Mouse (Mus musculus) midbrain, embryonic 10.5 days (tissue): ENCODE data around the gene Tmem245. TPM values are rescaled to one million over a fixed set of nuclear protein-coding genes. Genes with fewer than 3 reads are reported as not detected.

ENCODE experiments used
- DNase-seq: peaks from one replicate; pipeline ENCODE4 v3.0.0-alpha.2; 2017; ENCODE audit warnings: low spot score
- H3K27ac ChIP-seq: fragments of 300-500 bp; sonication (generic); replicated peaks from 2 replicates; pipeline ENCODE4 v1.5.1; 2016; ENCODE audit warnings: mild to moderate bottlenecking
- H3K27me3 ChIP-seq: fragments of 300-500 bp; sonication (generic); 2 replicates; pipeline ENCODE4 v1.6.1; 2016; ENCODE audit warnings: low read depth, mild to moderate bottlenecking; ENCODE audit not compliant: poor library complexity, severe bottlenecking
- H3K36me3 ChIP-seq: fragments of 300-500 bp; sonication (generic); 2 replicates; pipeline ENCODE4 v1.6.1; 2016; ENCODE audit warnings: mild to moderate bottlenecking, moderate library complexity
- H3K4me1 ChIP-seq: fragments of 300-500 bp; sonication (generic); 2 replicates; pipeline ENCODE4 v1.6.1; 2016
- H3K4me3 ChIP-seq: fragments of 300-500 bp; sonication (generic); 2 replicates; pipeline ENCODE4 v1.5.1; 2016; ENCODE audit warnings: mild to moderate bottlenecking, moderate library complexity
- H3K9me3 ChIP-seq: fragments of 300-500 bp; sonication (generic); replicated peaks from 2 replicates; pipeline ENCODE4 v1.6.1; 2016; ENCODE audit warnings: mild to moderate bottlenecking
- WGBS: fragments of 180-500 bp; shearing (Covaris S2); methylation state at CpG from one replicate; pipeline ENCODE4 v1.1.7; 2016; 5-methylcytosine and 5-hydroxymethylcytosine counted together
- polyA plus RNA-seq: library from polyadenylated mRNA; unstranded; fragments of >200 nt; fragmentation: Nextera tagmentation; extraction: Ambion mirVana; gene quantifications from 2 replicates; pipeline ENCODE4 v1.2.1, GENCODE M21; 2016

The Tmem245 gene
- polyA plus RNA-seq, 1 experiment from 2014 or later, result 12.9 TPM

GRCm38 (mm10) chr4:56856371-56856949 is 90.8 kb downstream of the Tmem245 start:
- no peak for DNase-seq
- WGBS, result 91% methylated on average over 8 of the region's 8 CpGs
- no peak overlapping the region for H3K27ac ChIP-seq
- no peaks in the 10 kb centered on the region for H3K36me3 ChIP-seq
- H3K9me3 ChIP-seq, result no peaks in the 10 kb centered on the region
- H3K27me3 ChIP-seq, result no peaks in the 10 kb centered on the region
- H3K4me1 ChIP-seq, result peaks cover 6% of the 10 kb centered on the region; the same call in 1 of the 2 replicates
- no peak overlapping the region for H3K4me3 ChIP-seq

- 95% methylated on average over 5 of the region's 5 CpGs for WGBS
- Histone ChIP-seq H3K4me3 (no peak overlapping the region), H3K9me3 (no peaks in the 10 kb centered on the region), H3K36me3 (no peaks in the 10 kb centered on the region), H3K27me3 (no peaks in the 10 kb centered on the region), H3K4me1 (peaks cover 10% of the 10 kb centered on the region), H3K27ac (no peak overlapping the region)
- DNase-seq, result no peak
Measured at GRCm38 (mm10) chr4:56855935-56856334, 91.3 kb downstream of the Tmem245 start.

GRCm38 (mm10) chr4:56850724-56851123 is 96.5 kb downstream of the Tmem245 start:
- H3K4me3 ChIP-seq, result no peak overlapping the region
- DNase-seq, result peak; percentile 20
- no peaks in the 10 kb centered on the region for H3K27me3 ChIP-seq
- peaks cover 29% of the 10 kb centered on the region for H3K4me1 ChIP-seq
- WGBS, result 55% methylated on average over 6 of the region's 6 CpGs
- H3K9me3 ChIP-seq, result no peaks in the 10 kb centered on the region
- H3K27ac ChIP-seq, result no peak overlapping the region
- peaks cover 7% of the 10 kb centered on the region for H3K36me3 ChIP-seq

- Histone ChIP-seq H3K4me1 (peaks cover 31% of the 10 kb centered on the region), H3K36me3 (peaks cover 28% of the 10 kb centered on the region), H3K27me3 (no peaks in the 10 kb centered on the region), H3K4me3 (no peak overlapping the region), H3K9me3 (peaks cover 9% of the 10 kb centered on the region), H3K27ac (no peak overlapping the region)
- 91% methylated on average over 6 of the region's 6 CpGs for WGBS
- DNase-seq, result no peak
Measured at GRCm38 (mm10) chr4:56848044-56848443, 99.2 kb downstream of the Tmem245 start.

GRCm38 (mm10) chr4:56847400-56847799 is 99.8 kb downstream of the Tmem245 start:
- H3K9me3 ChIP-seq, result peaks cover 9% of the 10 kb centered on the region
- peaks cover 25% of the 10 kb centered on the region for H3K4me1 ChIP-seq
- DNase-seq, result no peak
- H3K4me3 ChIP-seq, result no peak overlapping the region
- 90% methylated on average over 3 of the region's 3 CpGs for WGBS
- peaks cover 32% of the 10 kb centered on the region for H3K36me3 ChIP-seq
- H3K27ac ChIP-seq, result no peak overlapping the region
- H3K27me3 ChIP-seq, result no peaks in the 10 kb centered on the region

GRCm38 (mm10) chr4:56845896-56846533 is 101.2 kb downstream of the Tmem245 start:
- no peak for DNase-seq
- peaks cover 9% of the 10 kb centered on the region for H3K9me3 ChIP-seq
- H3K4me3 ChIP-seq, result no peak overlapping the region
- H3K36me3 ChIP-seq, result peaks cover 41% of the 10 kb centered on the region
- H3K4me1 ChIP-seq, result peaks cover 21% of the 10 kb centered on the region
- 59% methylated on average over 12 of the region's 12 CpGs for WGBS
- H3K27ac ChIP-seq, result no peak overlapping the region
- no peaks in the 10 kb centered on the region for H3K27me3 ChIP-seq

GRCm38 (mm10) chr4:56844911-56845310 is 102.3 kb downstream of the Tmem245 start:
- WGBS, result 89% methylated on average over 4 of the region's 4 CpGs

GRCm38 (mm10) chr4:56843963-56844362 is 103.3 kb downstream of the Tmem245 start:
- peaks cover 16% of the 10 kb centered on the region for H3K4me1 ChIP-seq

More at GRCm38 (mm10) chr4:56844911-56845310, 102.3 kb downstream of the Tmem245 start:
- no peak for DNase-seq
- Histone ChIP-seq H3K4me1 (peaks cover 16% of the 10 kb centered on the region), H3K36me3 (peaks cover 52% of the 10 kb centered on the region), H3K9me3 (peaks cover 9% of the 10 kb centered on the region), H3K4me3 (no peak overlapping the region), H3K27ac (no peak overlapping the region), H3K27me3 (no peaks in the 10 kb centered on the region)

GRCm38 (mm10) chr4:56842501-56842900 is 104.7 kb downstream of the Tmem245 start:
- Histone ChIP-seq H3K4me1 (peaks cover 16% of the 10 kb centered on the region), H3K9me3 (peaks cover 9% of the 10 kb centered on the region), H3K27me3 (no peaks in the 10 kb centered on the region), H3K4me3 (no peak overlapping the region), H3K27ac (no peak overlapping the region), H3K36me3 (peaks cover 72% of the 10 kb centered on the region)
- DNase-seq, result no peak
- WGBS, result 85% methylated on average over 7 of the region's 7 CpGs

More at GRCm38 (mm10) chr4:56843963-56844362, 103.3 kb downstream of the Tmem245 start:
- H3K27ac ChIP-seq, result no peak overlapping the region
- no peak overlapping the region for H3K4me3 ChIP-seq
- 84% methylated on average over 2 of the region's 2 CpGs for WGBS
- H3K9me3 ChIP-seq, result peaks cover 9% of the 10 kb centered on the region
- DNase-seq, result no peak
- H3K36me3 ChIP-seq, result peaks cover 58% of the 10 kb centered on the region
- no peaks in the 10 kb centered on the region for H3K27me3 ChIP-seq

- no peak overlapping the region for H3K4me3 ChIP-seq
- 91% methylated on average over 3 of the region's 3 CpGs for WGBS
- H3K36me3 ChIP-seq, result peaks cover 79% of the 10 kb centered on the region
- peaks cover 9% of the 10 kb centered on the region for H3K9me3 ChIP-seq
- no peaks in the 10 kb centered on the region for H3K4me1 ChIP-seq
- H3K27ac ChIP-seq, result no peak overlapping the region
- H3K27me3 ChIP-seq, result no peaks in the 10 kb centered on the region
- no peak for DNase-seq
Measured at GRCm38 (mm10) chr4:56840297-56840696, 106.9 kb downstream of the Tmem245 start.

- DNase-seq, result no peak
- Histone ChIP-seq H3K27me3 (no peaks in the 10 kb centered on the region), H3K36me3 (peaks cover 81% of the 10 kb centered on the region), H3K4me3 (no peak overlapping the region), H3K4me1 (no peaks in the 10 kb centered on the region), H3K9me3 (no peaks in the 10 kb centered on the region), H3K27ac (no peak overlapping the region)
- WGBS, result 86% methylated on average over 6 of the region's 6 CpGs
Measured at GRCm38 (mm10) chr4:56837661-56838060, 109.6 kb downstream of the Tmem245 start.

- H3K27ac ChIP-seq, result no peak overlapping the region
- H3K4me3 ChIP-seq, result no peak overlapping the region
- H3K27me3 ChIP-seq, result no peaks in the 10 kb centered on the region
- H3K36me3 ChIP-seq, result peaks cover 69% of the 10 kb centered on the region
- 0 out of 2 replicates have a peak, but pooled peaks cover 7% of the 10 kb centered on the region for H3K4me1 ChIP-seq
- 89% methylated on average over 7 of the region's 7 CpGs for WGBS
- H3K9me3 ChIP-seq, result no peaks in the 10 kb centered on the region
- no peak for DNase-seq
Measured at GRCm38 (mm10) chr4:56831998-56832397, 115.2 kb downstream of the Tmem245 start.

GRCm38 (mm10) chr4:56831013-56831609 is 116.1 kb downstream of the Tmem245 start:
- no peak for DNase-seq
- peaks cover 70% of the 10 kb centered on the region for H3K36me3 ChIP-seq
- 74% methylated on average over 13 of the region's 13 CpGs for WGBS
- no peak overlapping the region for H3K27ac ChIP-seq
- H3K9me3 ChIP-seq, result no peaks in the 10 kb centered on the region
- H3K4me3 ChIP-seq, result no peak overlapping the region
- H3K4me1 ChIP-seq, result 0 out of 2 replicates have a peak, but pooled peaks cover 7% of the 10 kb centered on the region
- no peaks in the 10 kb centered on the region for H3K27me3 ChIP-seq
